Mouse (Mus musculus) neural tube, postnatal 0 days (tissue): ENCODE measurements around the gene Fhl3. TPM values are rescaled to one million over a fixed set of nuclear protein-coding genes. Genes with fewer than 3 reads are reported as not detected.

Experiments used
- microRNA counts: library from miRNA; unstranded; fragments of <30 nt; microRNA quantifications from one replicate; lab custom pipeline; 2015
- microRNA-seq: library from miRNA; unstranded; fragments of <30 nt; microRNA quantifications from one replicate; pipeline ENCODE4, GENCODE M21; 2016
- polyA plus RNA-seq: library from polyadenylated mRNA; unstranded; fragments of >200 nt; fragmentation: Nextera tagmentation; extraction: Ambion mirVana; gene quantifications from 2 replicates; pipeline ENCODE4 v1.2.1, GENCODE M21; 2015

The Fhl3 gene
- 2.6 and 2.8 TPM in 2 replicates for polyA plus RNA-seq

DNA sequence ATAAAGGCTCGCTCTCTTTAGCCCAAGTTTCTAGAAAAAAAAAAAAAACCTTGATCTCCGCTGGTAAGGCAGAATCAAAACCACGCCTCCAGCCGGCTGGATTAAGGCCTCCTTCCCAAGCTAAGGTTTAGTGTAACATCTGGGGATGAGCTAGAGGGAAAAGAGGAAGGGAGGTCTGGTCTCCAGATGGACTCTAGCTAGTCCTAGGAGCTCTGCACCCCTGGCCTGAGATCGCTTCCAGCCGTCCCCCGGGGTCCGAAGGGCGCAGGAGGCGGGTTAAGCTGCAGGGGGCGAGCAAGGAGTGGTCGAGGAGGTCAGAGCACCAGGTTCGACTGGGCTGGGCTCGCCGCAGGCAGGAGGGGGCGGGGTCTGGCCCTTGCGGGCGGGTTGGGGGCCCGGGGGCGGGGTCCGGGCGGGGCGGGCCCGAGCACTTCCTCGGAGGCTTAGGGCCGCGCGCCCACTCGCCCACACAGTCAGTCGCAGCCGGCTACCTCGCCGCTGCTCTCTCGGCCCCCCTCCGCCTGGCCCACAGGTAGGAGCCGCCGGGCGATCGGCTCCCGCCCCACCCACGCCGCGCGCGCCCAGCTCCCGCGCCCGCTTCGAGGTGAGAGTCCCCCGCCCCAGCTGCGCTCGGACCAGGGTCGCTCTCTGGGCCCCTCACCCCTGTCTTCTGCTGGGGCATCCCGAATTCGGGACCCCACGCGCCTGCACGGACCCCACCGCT is at the start of gene Fhl3:
Gene Fhl3 (plus strand): TSS at position 454 of the 724 bp plus-strand sequence.

DNA sequence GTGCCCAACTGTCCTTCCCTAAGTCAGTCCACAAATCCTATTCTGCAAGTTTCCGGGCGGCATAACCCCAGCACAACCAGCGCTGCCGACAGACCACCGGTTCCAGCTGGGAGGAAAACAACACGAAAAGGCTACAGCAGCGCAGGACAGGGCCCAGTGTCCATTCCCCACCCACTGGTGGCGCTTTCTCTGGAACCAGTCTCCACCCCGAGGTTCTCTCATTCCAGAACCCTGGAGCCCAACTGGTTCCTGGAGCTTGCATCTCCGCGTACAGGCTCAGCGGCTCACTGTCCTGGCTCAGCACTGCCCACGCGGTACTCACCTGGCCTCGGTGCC is 44.0 kb upstream of the Fhl3 start, which contains the start of gene Pou3f1:
Gene Pou3f1 (plus strand): TSS at position 290 of the 336 bp plus-strand sequence.

DNA sequence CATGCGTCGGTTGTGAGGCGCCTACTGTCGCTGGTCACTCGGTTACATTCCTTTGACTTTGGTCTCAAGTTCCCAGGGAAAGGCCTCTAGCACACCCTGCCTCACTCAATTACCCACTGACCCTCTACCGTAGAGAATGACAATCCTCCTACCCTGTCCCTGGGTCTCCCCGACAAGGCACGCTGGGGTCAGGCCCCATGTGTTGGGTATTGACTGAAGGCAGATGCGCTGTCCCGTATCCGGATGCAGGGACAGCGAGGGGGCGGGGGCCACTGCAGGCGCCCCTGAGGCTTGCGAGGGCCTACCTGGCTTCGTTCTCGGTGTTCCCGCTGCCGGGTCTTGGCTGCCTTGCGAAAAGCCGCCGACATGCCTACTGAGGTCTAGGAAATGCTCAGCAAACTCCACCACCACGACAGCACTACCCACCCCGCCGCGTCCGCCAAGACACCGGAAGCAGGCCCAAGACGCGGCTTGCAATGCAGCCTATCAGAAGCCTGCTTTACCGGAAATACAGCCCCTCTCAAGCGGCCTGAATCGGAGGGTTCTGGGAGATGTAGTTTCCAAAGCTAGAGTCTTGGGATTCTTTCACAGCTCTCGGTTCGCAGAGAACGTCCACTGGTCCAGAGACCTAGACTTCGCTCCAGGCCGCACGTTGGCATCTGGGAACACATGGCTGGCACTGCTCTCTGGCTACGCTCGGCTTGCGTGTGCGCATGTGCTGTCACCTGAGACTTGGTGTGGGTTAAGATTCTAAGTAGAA is 7.2 kb upstream of the Fhl3 start, which contains the start of gene Utp11:
Gene Utp11 (minus strand): TSS at position 466 of the 760 bp plus-strand sequence.

DNA sequence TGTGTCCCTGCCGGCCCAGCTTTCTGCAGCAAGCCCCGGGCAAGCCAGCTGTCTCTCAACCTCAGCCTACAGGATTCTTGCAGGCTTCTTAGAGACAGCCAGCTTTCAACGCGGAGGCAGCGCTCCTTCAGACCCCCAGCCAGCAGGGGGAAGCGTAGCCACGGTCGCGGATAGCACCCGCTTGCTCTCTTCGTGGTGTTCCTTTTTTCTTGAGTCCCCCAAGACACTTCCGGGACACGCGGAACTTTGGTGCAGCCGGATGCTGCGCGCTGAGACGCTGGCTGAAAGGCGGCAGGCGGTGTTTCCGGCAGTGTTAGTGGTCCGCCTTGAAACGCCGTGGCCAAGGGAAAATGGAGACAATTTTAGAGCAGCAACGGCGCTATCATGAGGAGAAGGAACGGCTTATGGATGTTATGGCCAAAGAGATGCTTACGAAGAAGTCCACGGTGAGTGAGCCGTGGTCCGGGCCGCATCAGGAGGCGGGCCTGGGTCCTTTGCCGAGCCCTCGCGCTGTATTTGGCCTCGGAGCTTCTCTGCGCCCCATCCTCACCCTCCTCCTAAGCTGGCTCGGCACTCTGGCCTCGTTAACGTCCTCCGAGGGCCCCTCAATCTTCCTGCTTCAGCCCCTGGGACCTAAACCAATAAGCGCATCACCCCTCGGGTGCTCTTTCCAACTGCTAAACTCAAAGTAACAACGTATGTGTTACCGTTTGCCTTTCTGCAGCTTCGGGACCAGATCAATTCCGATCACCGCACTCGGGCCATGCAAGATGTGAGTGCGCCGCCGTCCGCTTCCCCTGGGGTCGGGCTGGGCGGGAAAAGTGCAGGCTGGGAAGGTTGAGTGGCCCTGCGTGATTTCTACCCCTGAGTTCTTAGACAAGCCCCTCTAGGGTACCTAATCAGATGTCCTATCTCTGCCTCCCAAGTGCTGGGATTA is 14.3 kb downstream of the Fhl3 start, which contains the start of gene Sf3a3:
Gene Sf3a3 (plus strand): TSS at position 232 of the 937 bp plus-strand sequence.

DNA sequence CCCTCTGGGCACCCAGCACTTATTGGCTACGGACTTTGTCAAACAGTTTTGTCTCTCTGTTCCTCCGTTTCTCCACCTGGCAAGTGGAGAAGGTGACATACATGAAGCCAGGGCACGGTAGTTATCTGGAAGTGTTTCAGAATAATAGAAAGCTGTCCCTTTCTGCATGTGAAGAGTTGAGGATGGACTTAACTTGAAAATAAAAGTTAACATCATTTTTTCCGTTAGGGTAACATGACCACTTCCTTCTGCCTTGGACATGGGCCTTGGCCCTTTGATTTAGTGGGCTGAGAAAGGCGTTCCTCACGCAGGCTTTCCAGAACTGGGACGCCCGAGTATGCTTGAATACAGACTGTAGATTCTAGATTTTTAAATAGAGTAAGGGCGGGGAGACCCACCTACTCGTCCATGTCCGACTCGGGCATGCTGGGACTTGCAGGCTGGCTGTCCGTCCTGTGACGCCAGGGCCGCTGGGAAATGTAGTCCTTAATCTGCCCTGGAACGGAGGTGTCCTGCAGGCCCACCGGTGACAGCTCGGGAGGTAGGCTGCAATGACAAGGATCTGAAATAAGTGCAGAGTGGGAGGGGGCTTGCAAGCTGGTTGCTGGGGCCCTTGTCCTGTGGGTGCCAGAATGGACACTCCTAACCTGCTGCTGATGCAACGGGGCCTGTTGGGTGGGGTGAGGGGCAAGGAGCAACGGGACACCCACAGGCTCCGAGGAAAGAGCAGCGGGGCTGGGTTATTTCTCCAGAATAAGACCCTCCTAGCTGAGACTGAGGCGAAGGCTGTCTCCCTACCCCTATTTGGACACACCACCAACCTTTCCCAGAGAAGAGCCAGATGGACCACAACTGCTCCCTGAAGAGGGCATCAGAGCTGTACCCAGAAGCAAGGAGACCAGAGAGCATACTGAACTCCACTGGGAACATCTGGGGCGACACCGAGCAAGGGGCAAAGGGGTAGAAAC is 41.2 kb downstream of the Fhl3 start, which contains the start of gene Inpp5b:
Gene Inpp5b (plus strand): TSS at position 475 of the 968 bp plus-strand sequence.

MicroRNAs encoded within 50 kb of the gene (microRNA counts, 519-probe panel; counts per million panel counts)
- microRNA mmu-miR-697 (lab: Ali Mortazavi, UCI) (40.5 counts per million), microRNA mmu-miR-698 (lab: Ali Mortazavi, UCI) (40.5 counts per million)

Small RNA genes within 50 kb of the gene (microRNA-seq; reads per million reads assigned to microRNA genes)
- gene Gm24721, result not detected
- not detected for gene Mir697
- gene Mir698, result not detected

Other genes starting within 250 kb of the Fhl3 start
- gene 3100002H09Rik, start 89.9 kb upstream of the Fhl3 start, polyA plus RNA-seq, result not detected in 2 replicates
- gene Pou3f1, start 43.9 kb upstream of the Fhl3 start, polyA plus RNA-seq, result 6.4 and 7.9 TPM in 2 replicates
- gene Utp11, start 7.1 kb upstream of the Fhl3 start, polyA plus RNA-seq, result 37.8 and 40.0 TPM in 2 replicates
- 70.4 and 74.0 TPM in 2 replicates for gene Sf3a3, start 14.1 kb downstream of the Fhl3 start, polyA plus RNA-seq
- gene Inpp5b, start 41.1 kb downstream of the Fhl3 start, polyA plus RNA-seq, result 13.2 and 19.0 TPM in 2 replicates
- 12.1 and 12.8 TPM in 2 replicates for gene Mtf1, start 101.4 kb downstream of the Fhl3 start, polyA plus RNA-seq
- gene Yrdc, start 150.0 kb downstream of the Fhl3 start, polyA plus RNA-seq, result 42.8 and 47.8 TPM in 2 replicates
- 169 and 185 TPM in 2 replicates for gene 1110065P20Rik, start 150.5 kb downstream of the Fhl3 start, polyA plus RNA-seq
- 12.5 and 13.1 TPM in 2 replicates for gene Maneal, start 161.5 kb downstream of the Fhl3 start, polyA plus RNA-seq
- gene Epha10, start 180.2 kb downstream of the Fhl3 start, polyA plus RNA-seq, result 12.1 and 14.5 TPM in 2 replicates
- gene 9930104L06Rik, start 236.3 kb downstream of the Fhl3 start, polyA plus RNA-seq, result 9.3 and 12.8 TPM in 2 replicates
- gene Cdca8, start 238.6 kb downstream of the Fhl3 start, polyA plus RNA-seq, result 10.7 and 14.8 TPM in 2 replicates